Mouse (Mus musculus) kidney, postnatal 0 days (tissue): ENCODE results near the gene Cep350. TPM values are rescaled to one million over a fixed set of nuclear protein-coding genes. Genes with fewer than 3 reads are reported as not detected.

Experiments used
- ATAC-seq: fragments of 200-750 bp; cut with Nextera tagmentation; replicated peaks from 2 replicates; pipeline ENCODE4 v1.8.0; 2017; ENCODE audit warnings: low read depth, moderate number of reproducible peaks, moderate TSS enrichment, moderate library complexity; ENCODE audit not compliant: low FRiP score
- DNase-seq: peaks from one replicate; pipeline ENCODE4 v3.0.0-alpha.2; 2016; ENCODE audit warnings: low spot score
- H3K27ac ChIP-seq: fragments of 300-500 bp; sonication (generic); 2 replicates; pipeline ENCODE4 v1.5.1; 2014; ENCODE audit warnings: mild to moderate bottlenecking
- H3K27me3 ChIP-seq: fragments of 300-500 bp; sonication (generic); 2 replicates; pipeline ENCODE4 v1.6.1; 2014; ENCODE audit warnings: low read length, mixed read lengths; ENCODE audit not compliant: insufficient read depth
- H3K36me3 ChIP-seq: fragments of 300-500 bp; sonication (generic); 2 replicates; pipeline ENCODE4 v1.6.1; 2014; ENCODE audit warnings: low read length, mixed read lengths; ENCODE audit not compliant: insufficient read depth
- H3K4me1 ChIP-seq: fragments of 300-500 bp; sonication (generic); replicated peaks from 2 replicates; pipeline ENCODE4 v1.6.1; 2014; ENCODE audit warnings: antibody characterized with exemption, low read length, mixed read lengths; ENCODE audit not compliant: insufficient read depth
- H3K4me2 ChIP-seq: fragments of 300-500 bp; sonication (generic); 2 replicates; pipeline ENCODE4 v1.6.1; 2014; ENCODE audit warnings: mild to moderate bottlenecking, low read length, moderate library complexity, mixed read lengths
- H3K4me3 ChIP-seq: fragments of 300-500 bp; sonication (generic); replicated peaks from 2 replicates; pipeline ENCODE4 v1.5.1; 2014; ENCODE audit warnings: low read depth, low read length
- H3K9ac ChIP-seq: fragments of 300-500 bp; sonication (generic); 2 replicates; pipeline ENCODE4 v1.6.1; 2014; ENCODE audit warnings: low read depth, low read length
- H3K9me3 ChIP-seq: fragments of 300-500 bp; sonication (generic); replicated peaks from 2 replicates; pipeline ENCODE4 v1.6.1; 2016; ENCODE audit warnings: low read length, inconsistent platforms, mixed read lengths
- CTCF ChIP-seq: IDR thresholded peaks from 2 replicates; pipeline ENCODE4 v1.5.1; 2016; ENCODE audit warnings: antibody characterized with exemption, low read depth, mild to moderate bottlenecking, moderate library complexity
- WGBS: fragments of 180-500 bp; shearing (Covaris S2); extraction: QIAGEN DNeasy Blood & Tissue Kit; methylation state at CpG from one replicate; pipeline ENCODE4 v1.1.7; 2014; 5-methylcytosine and 5-hydroxymethylcytosine counted together
- polyA plus RNA-seq: library from polyadenylated mRNA; unstranded; fragments of >200 nt; fragmentation: Nextera tagmentation; extraction: Ambion mirVana; gene quantifications from 2 replicates; pipeline ENCODE4 v1.2.1, GENCODE M21; 2015

Gene Cep350
- polyA plus RNA-seq, 1 experiment from 2014 or later: 7.9 TPM

DNA sequence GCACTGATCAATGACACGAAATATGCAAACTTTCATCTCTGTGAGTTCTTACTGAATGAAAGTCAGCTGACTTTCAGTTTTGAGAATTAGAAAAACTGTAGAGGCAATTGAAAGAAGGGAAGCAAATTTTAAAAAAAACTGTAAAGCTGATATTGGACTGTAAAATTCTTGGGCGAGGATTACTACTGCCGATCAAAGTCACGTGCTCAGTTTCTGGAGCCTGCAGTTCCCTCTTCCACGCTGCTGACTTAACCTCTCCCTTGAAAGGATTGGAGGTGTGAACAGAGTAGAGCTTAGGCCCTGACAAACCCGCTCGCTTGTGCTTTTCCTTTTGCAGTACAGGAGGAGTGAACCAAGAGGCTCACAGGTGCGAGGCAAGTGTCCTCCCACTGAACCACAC is 29.3 kb upstream of the Cep350 start:
- Histone ChIP-seq H3K4me3 (no peak overlapping the region), H3K4me1 (no peaks in the 10 kb centered on the region), H3K9ac (no peak overlapping the region), H3K36me3 (peaks cover 13% of the 10 kb centered on the region), H3K4me2 (no peak overlapping the region), H3K9me3 (no peaks in the 10 kb centered on the region), H3K27me3 (no peaks in the 10 kb centered on the region), H3K27ac (no peak overlapping the region)
- DNase-seq (no peak), ATAC-seq (no peak)
- no peak for TF ChIP-seq CTCF
- WGBS: 88% methylated on average over 8 of the region's 8 CpGs

DNA sequence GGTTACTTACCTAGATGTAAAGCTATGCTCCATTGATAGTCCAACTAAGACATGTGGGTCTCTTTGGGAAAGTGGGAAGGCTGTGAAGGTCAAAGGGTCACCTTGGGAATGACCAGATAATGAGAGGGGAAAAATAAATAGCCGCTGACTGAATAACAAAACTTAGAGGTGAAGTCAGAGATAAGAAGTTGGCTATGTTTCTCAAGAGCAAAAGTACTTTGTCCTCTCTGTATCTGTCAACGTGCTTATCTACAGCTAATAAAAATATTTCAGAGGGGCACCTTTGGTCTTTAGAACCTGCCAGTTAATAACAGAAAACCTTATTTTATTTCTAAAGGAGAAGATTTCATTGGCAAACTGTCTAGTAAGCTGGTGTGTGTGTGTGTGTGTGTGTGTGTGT is 22.6 kb upstream of the Cep350 start:
- no peak overlapping the region for H3K4me2 ChIP-seq
- H3K27ac ChIP-seq: no peak overlapping the region
- DNase-seq (no peak), ATAC-seq (no peak)
- H3K27me3 ChIP-seq: no peaks in the 10 kb centered on the region
- no peak for TF ChIP-seq CTCF
- H3K9ac ChIP-seq: no peak overlapping the region
- WGBS: 67% methylated on average over 2 of the region's 2 CpGs
- H3K9me3 ChIP-seq: no peaks in the 10 kb centered on the region
- no peaks in the 10 kb centered on the region for H3K4me1 ChIP-seq
- no peaks in the 10 kb centered on the region for H3K36me3 ChIP-seq
- H3K4me3 ChIP-seq: no peak overlapping the region

DNA sequence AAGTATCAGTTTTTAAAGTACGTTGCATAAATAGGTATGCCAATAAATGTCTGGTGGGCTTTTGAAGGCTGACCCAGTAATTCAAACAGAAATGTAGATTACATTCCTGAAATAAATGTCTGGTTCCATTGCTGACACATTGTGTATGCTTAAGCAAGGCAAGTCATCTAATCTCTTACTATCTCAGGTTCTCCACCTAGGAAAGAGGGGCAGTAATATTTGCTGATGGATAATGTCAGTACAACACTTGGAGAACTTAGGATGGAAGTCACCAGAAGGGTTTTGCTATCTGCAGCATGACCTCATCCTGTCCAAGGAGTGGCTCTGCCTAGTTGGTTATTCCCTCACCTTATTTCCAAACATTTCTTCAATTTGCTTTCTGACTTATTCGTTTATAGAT is 21.5 kb upstream of the Cep350 start:
- DNase-seq (no peak), ATAC-seq (no peak)
- no peaks in the 10 kb centered on the region for H3K9me3 ChIP-seq
- 68% methylated on average over 2 of the region's 2 CpGs for WGBS
- H3K36me3 ChIP-seq: no peaks in the 10 kb centered on the region
- no peak overlapping the region for H3K27ac ChIP-seq
- H3K4me3 ChIP-seq: no peak overlapping the region
- no peak overlapping the region for H3K9ac ChIP-seq
- H3K27me3 ChIP-seq: no peaks in the 10 kb centered on the region
- no peak overlapping the region for H3K4me2 ChIP-seq
- H3K4me1 ChIP-seq: no peaks in the 10 kb centered on the region
- TF ChIP-seq CTCF: no peak

GRCm38 (mm10) chr1:155990391-155990790 is 17.3 kb upstream of the Cep350 start:
- peak; percentile 47 for DNase-seq
- Histone ChIP-seq H3K4me1 (no peaks in the 10 kb centered on the region), H3K27me3 (no peaks in the 10 kb centered on the region), H3K9me3 (no peaks in the 10 kb centered on the region), H3K4me2 (no peak overlapping the region), H3K36me3 (no peaks in the 10 kb centered on the region), H3K9ac (no peak overlapping the region), H3K27ac (no peak overlapping the region), H3K4me3 (no peak overlapping the region)
- no peak for TF ChIP-seq CTCF
- WGBS: 37% methylated on average over 11 of the region's 11 CpGs
- ATAC-seq: no peak

DNA sequence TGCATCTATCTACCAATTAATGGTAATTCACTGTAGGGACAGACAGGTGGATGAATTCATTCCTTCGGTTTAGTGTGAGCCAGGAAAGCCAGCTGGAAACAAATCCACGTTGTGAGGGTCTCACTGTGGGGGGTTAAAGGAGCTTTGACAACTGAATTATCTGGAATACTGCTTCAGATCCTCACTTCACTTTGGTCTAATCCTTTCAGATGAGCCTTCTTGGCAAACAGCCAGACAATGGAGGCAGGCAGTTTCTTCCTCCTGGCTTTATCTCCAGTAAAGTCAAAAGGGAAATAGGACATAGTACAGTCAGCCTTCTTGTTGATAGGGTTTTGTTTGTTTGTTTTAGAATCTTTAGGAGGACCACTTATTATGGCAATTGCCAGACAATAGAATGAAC is 16.3 kb upstream of the Cep350 start:
- no peaks in the 10 kb centered on the region for H3K36me3 ChIP-seq
- ATAC-seq: no peak
- WGBS: 26% methylated on average over 2 of the region's 2 CpGs

GRCm38 (mm10) chr1:155987625-155988024 is 14.6 kb upstream of the Cep350 start:
- no peak overlapping the region for H3K4me2 ChIP-seq

More for the DNA sequence above, 16.3 kb upstream of the Cep350 start:
- Histone ChIP-seq H3K27me3 (no peaks in the 10 kb centered on the region), H3K4me3 (no peak overlapping the region), H3K4me1 (no peaks in the 10 kb centered on the region), H3K9ac (no peak overlapping the region), H3K4me2 (no peak overlapping the region), H3K27ac (no peak overlapping the region), H3K9me3 (no peaks in the 10 kb centered on the region)
- TF ChIP-seq CTCF: no peak
- DNase-seq: peak; percentile 11

GRCm38 (mm10) chr1:155974931-155975330 is 1.9 kb upstream of the Cep350 start:
- Histone ChIP-seq H3K4me2 (no peak overlapping the region), H3K4me3 (no peak overlapping the region), H3K9me3 (no peaks in the 10 kb centered on the region), H3K27me3 (no peaks in the 10 kb centered on the region), H3K9ac (no peak overlapping the region), H3K4me1 (peaks cover 3% of the 10 kb centered on the region; the same call in 1 of the 2 replicates), H3K36me3 (no peaks in the 10 kb centered on the region), H3K27ac (no peak overlapping the region)
- WGBS: 43% methylated on average over 2 of the region's 2 CpGs
- no peak for DNase-seq
- ATAC-seq: no peak
- TF ChIP-seq CTCF: no peak

More at GRCm38 (mm10) chr1:155987625-155988024, 14.6 kb upstream of the Cep350 start:
- DNase-seq (no peak), ATAC-seq (no peak)
- no peak for TF ChIP-seq CTCF
- no peaks in the 10 kb centered on the region for H3K4me1 ChIP-seq
- no peaks in the 10 kb centered on the region for H3K36me3 ChIP-seq
- H3K27ac ChIP-seq: no peak overlapping the region
- H3K4me3 ChIP-seq: no peak overlapping the region
- WGBS: 86% methylated on average over 2 of the region's 2 CpGs
- H3K9ac ChIP-seq: no peak overlapping the region
- no peaks in the 10 kb centered on the region for H3K27me3 ChIP-seq
- no peaks in the 10 kb centered on the region for H3K9me3 ChIP-seq
